Mouse (Mus musculus): Measurements from ENCODE around the gene Ecm1. TPM values are rescaled to one million over a fixed set of nuclear protein-coding genes. Genes with fewer than 3 reads are reported as not detected.
A peak's percentile ranks its signal among the peaks of the same experiment; 100 is the strongest.
"Not testable (repeated sequence)": the region's sequence is repeated elsewhere in the genome, so short reads cannot be mapped to it uniquely, and the experiment has no call there.

Gene Ecm1
- total RNA-seq, 2 experiments from 2014 or later = not detected

- no peak for ATAC-seq (replicated peaks; ENCODE audit: low FRiP score, poor library complexity, severe bottlenecking)
Measured at GRCm38 (mm10) chr3:95693821-95694807, 45.3 kb downstream of the Ecm1 start.

GRCm38 (mm10) chr3:95692677-95693076, 46.7 kb downstream of the Ecm1 start:
- no peak for ATAC-seq (replicated peaks; ENCODE audit: low FRiP score, poor library complexity, severe bottlenecking)

- ATAC-seq (replicated peaks; ENCODE audit: low FRiP score, poor library complexity, severe bottlenecking) = not testable (repeated sequence)
Measured at GRCm38 (mm10) chr3:95690552-95690951, 48.8 kb downstream of the Ecm1 start.

GRCm38 (mm10) chr3:95689940-95690339, 49.4 kb downstream of the Ecm1 start:
- ATAC-seq (replicated peaks; ENCODE audit: low FRiP score, poor library complexity, severe bottlenecking) = no peak

- no peak for ATAC-seq (replicated peaks; ENCODE audit: low FRiP score, poor library complexity, severe bottlenecking)
Measured at GRCm38 (mm10) chr3:95689171-95689915, 50.0 kb downstream of the Ecm1 start.

GRCm38 (mm10) chr3:95687524-95688421, 51.6 kb downstream of the Ecm1 start, which contains the start of gene Adamtsl4:
Adamtsl4 (minus strand) TSS chr3:95687917.
- ATAC-seq (replicated peaks; ENCODE audit: low FRiP score, poor library complexity, severe bottlenecking) = peak; percentile 81

- no peak for ATAC-seq (replicated peaks; ENCODE audit: low FRiP score, poor library complexity, severe bottlenecking)
Measured at GRCm38 (mm10) chr3:95687168-95687523, 52.2 kb downstream of the Ecm1 start.

- ATAC-seq (replicated peaks; ENCODE audit: low FRiP score, poor library complexity, severe bottlenecking) = no peak
Measured at GRCm38 (mm10) chr3:95686492-95687167, 52.7 kb downstream of the Ecm1 start.

GRCm38 (mm10) chr3:95685701-95686100, 53.7 kb downstream of the Ecm1 start:
- ATAC-seq (replicated peaks; ENCODE audit: low FRiP score, poor library complexity, severe bottlenecking) = no peak

GRCm38 (mm10) chr3:95685301-95685700, 54.1 kb downstream of the Ecm1 start:
- ATAC-seq (replicated peaks; ENCODE audit: low FRiP score, poor library complexity, severe bottlenecking) = no peak

GRCm38 (mm10) chr3:95684846-95685245, 54.5 kb downstream of the Ecm1 start:
- no peak for ATAC-seq (replicated peaks; ENCODE audit: low FRiP score, poor library complexity, severe bottlenecking)

Other genes starting within 250 kb of the Ecm1 start
- gene Ctsk, start 240.3 kb downstream of the Ecm1 start, total RNA-seq (2015; ENCODE audit: low replicate concordance) = 3.4 TPM in 1 of 2 replicates, not detected in the other
- not detected in 2 replicates for gene Ctsk, start 240.3 kb downstream of the Ecm1 start, total RNA-seq (2017; ENCODE audit: low replicate concordance)
- gene Ctss, start 212.8 kb downstream of the Ecm1 start, total RNA-seq (2015; ENCODE audit: low replicate concordance) = 97.3 and 108 TPM in 2 replicates
- 104 and 120 TPM in 2 replicates for gene Ctss, start 212.8 kb downstream of the Ecm1 start, total RNA-seq (2017; ENCODE audit: low replicate concordance)
- gene Hormad1, start 179.9 kb downstream of the Ecm1 start, total RNA-seq (2015; ENCODE audit: low replicate concordance) = not detected in 2 replicates
- not detected in 2 replicates for gene Hormad1, start 179.9 kb downstream of the Ecm1 start, total RNA-seq (2017; ENCODE audit: low replicate concordance)
- 73.2 and 104 TPM in 2 replicates for gene Golph3l, start 150.6 kb downstream of the Ecm1 start, total RNA-seq (2015; ENCODE audit: low replicate concordance)
- 66.4 and 93.1 TPM in 2 replicates for gene Golph3l, start 150.6 kb downstream of the Ecm1 start, total RNA-seq (2017; ENCODE audit: low replicate concordance)
- gene Ensa, start 114.6 kb downstream of the Ecm1 start, total RNA-seq (2015; ENCODE audit: low replicate concordance) = 65.4 and 75.3 TPM in 2 replicates
- gene Ensa, start 114.6 kb downstream of the Ecm1 start, total RNA-seq (2017; ENCODE audit: low replicate concordance) = 117 and 119 TPM in 2 replicates
- gene Mcl1, start 80.8 kb downstream of the Ecm1 start, total RNA-seq (2015; ENCODE audit: low replicate concordance) = 161 and 212 TPM in 2 replicates
- 104 and 138 TPM in 2 replicates for gene Mcl1, start 80.8 kb downstream of the Ecm1 start, total RNA-seq (2017; ENCODE audit: low replicate concordance)
- gene Adamtsl4, start 51.7 kb downstream of the Ecm1 start, total RNA-seq (2015; ENCODE audit: low replicate concordance) = 0.84 TPM in 1 of 2 replicates, not detected in the other
- 0.39 and 1.2 TPM in 2 replicates for gene Adamtsl4, start 51.7 kb downstream of the Ecm1 start, total RNA-seq (2017; ENCODE audit: low replicate concordance)
- 0.84 and 15.9 TPM in 2 replicates for gene Tars2, start 20.6 kb upstream of the Ecm1 start, total RNA-seq (2015; ENCODE audit: low replicate concordance)
- gene Tars2, start 20.6 kb upstream of the Ecm1 start, total RNA-seq (2017; ENCODE audit: low replicate concordance) = 8.0 and 20.9 TPM in 2 replicates
- 23.5 and 24.9 TPM in 2 replicates for gene Rprd2, start 79.3 kb upstream of the Ecm1 start, total RNA-seq (2015; ENCODE audit: low replicate concordance)
- gene Rprd2, start 79.3 kb upstream of the Ecm1 start, total RNA-seq (2017; ENCODE audit: low replicate concordance) = 21.3 and 24.0 TPM in 2 replicates
- gene Prpf3, start 116.3 kb upstream of the Ecm1 start, total RNA-seq (2015; ENCODE audit: low replicate concordance) = 56.2 and 83.6 TPM in 2 replicates
- 37.7 and 84.2 TPM in 2 replicates for gene Prpf3, start 116.3 kb upstream of the Ecm1 start, total RNA-seq (2017; ENCODE audit: low replicate concordance)
- 43.2 and 59.5 TPM in 2 replicates for gene Mrps21, start 131.9 kb upstream of the Ecm1 start, total RNA-seq (2015; ENCODE audit: low replicate concordance)
- gene Mrps21, start 131.9 kb upstream of the Ecm1 start, total RNA-seq (2017; ENCODE audit: low replicate concordance) = 102 and 123 TPM in 2 replicates
- not detected in 2 replicates for gene Ciart, start 142.7 kb upstream of the Ecm1 start, total RNA-seq (2015; ENCODE audit: low replicate concordance)
- gene Ciart, start 142.7 kb upstream of the Ecm1 start, total RNA-seq (2017; ENCODE audit: low replicate concordance) = 1.8 TPM in 1 of 2 replicates, not detected in the other
- gene BC028528, start 152.4 kb upstream of the Ecm1 start, total RNA-seq (2015; ENCODE audit: low replicate concordance) = 8.8 and 10.1 TPM in 2 replicates
- gene BC028528, start 152.4 kb upstream of the Ecm1 start, total RNA-seq (2017; ENCODE audit: low replicate concordance) = 5.8 and 26.0 TPM in 2 replicates
- 7.6 and 8.0 TPM in 2 replicates for gene Aph1a, start 154.4 kb upstream of the Ecm1 start, total RNA-seq (2015; ENCODE audit: low replicate concordance)
- gene Aph1a, start 154.4 kb upstream of the Ecm1 start, total RNA-seq (2017; ENCODE audit: low replicate concordance) = 9.6 and 14.6 TPM in 2 replicates
- not detected in 2 replicates for gene Car14, start 165.1 kb upstream of the Ecm1 start, total RNA-seq (2015; ENCODE audit: low replicate concordance)
- gene Car14, start 165.1 kb upstream of the Ecm1 start, total RNA-seq (2017; ENCODE audit: low replicate concordance) = not detected in 2 replicates
- 153 and 197 TPM in 2 replicates for gene Anp32e, start 189.7 kb upstream of the Ecm1 start, total RNA-seq (2015; ENCODE audit: low replicate concordance)
- gene Anp32e, start 189.7 kb upstream of the Ecm1 start, total RNA-seq (2017; ENCODE audit: low replicate concordance) = 541 and 717 TPM in 2 replicates